ENCODE assay signal across 8 mouse cellular contexts in genomic region chrX:12127799-12128164, GRCm38 (mm10). TPM values are rescaled to one million over a fixed set of nuclear protein-coding genes. Genes with fewer than 3 reads are reported as not detected.
DNase-seq lines count a peak whose midpoint lies in the region; ATAC-seq and TF ChIP-seq lines count a peak whose summit lies in the region.

No protein-coding gene starts in this region.

- WGBS in thymus, adult 2 months, result 1% methylated on average over 33 of the region's 37 CpGs
- 1% methylated on average over 26 of the region's 37 CpGs for WGBS in limb, embryonic 13.5 days
- WGBS in stomach, embryonic 15.5 days, result 0% methylated on average over 37 of the region's 37 CpGs

- H3K27ac ChIP-seq in thymus, adult 2 months (ENCODE audit: control insufficient read depth, insufficient read depth, low read length), result no peak overlapping the region
- H3K27ac ChIP-seq in limb, embryonic 13.5 days, result peak overlapping the region; percentile 91
- peak overlapping the region; percentile 86 for H3K27ac ChIP-seq in stomach, embryonic 15.5 days

- TF ChIP-seq CTCF in thymus, adult 2 months (IDR thresholded peaks at IDR 0.05; ENCODE audit: borderline replicate concordance, control insufficient read depth, extremely low read depth, insufficient read depth, low read length, poor library complexity), result no peak

- no peaks in the 10 kb centered on the region for H3K9me3 ChIP-seq in erythroblast, embryonic 14.5 days (ENCODE audit: control insufficient read depth, low read length)
- H3K9me3 ChIP-seq in limb, embryonic 13.5 days, result no peaks in the 10 kb centered on the region
- no peaks in the 10 kb centered on the region for H3K9me3 ChIP-seq in stomach, embryonic 15.5 days

- H3K9ac ChIP-seq in limb, embryonic 13.5 days, result peak overlapping the region; percentile 73
- H3K9ac ChIP-seq in stomach, embryonic 15.5 days, result peak overlapping the region; percentile 39; the same call in 1 of the 2 replicates

- no peaks in the 10 kb centered on the region for H3K4me1 ChIP-seq in erythroblast, embryonic 14.5 days (ENCODE audit: control insufficient read depth)
- H3K4me1 ChIP-seq in thymus, adult 2 months (replicated peaks; ENCODE audit: control insufficient read depth, insufficient read depth, low read length), result peaks cover 51% of the 10 kb centered on the region
- H3K4me1 ChIP-seq in limb, embryonic 13.5 days, result peaks cover 66% of the 10 kb centered on the region
- peaks cover 11% of the 10 kb centered on the region for H3K4me1 ChIP-seq in stomach, embryonic 15.5 days

- peak overlapping the region; percentile 68 for H3K4me2 ChIP-seq in limb, embryonic 13.5 days (replicated peaks)
- H3K4me2 ChIP-seq in stomach, embryonic 15.5 days, result peak overlapping the region; percentile 60

- H3K27me3 ChIP-seq in erythroblast, embryonic 14.5 days (ENCODE audit: control insufficient read depth), result peaks cover 97% of the 10 kb centered on the region
- no peaks in the 10 kb centered on the region for H3K27me3 ChIP-seq in thymus, adult 2 months (ENCODE audit: control insufficient read depth, insufficient read depth, low read length)
- peaks cover 95% of the 10 kb centered on the region for H3K27me3 ChIP-seq in limb, embryonic 13.5 days
- H3K27me3 ChIP-seq in stomach, embryonic 15.5 days (replicated peaks), result peaks cover 46% of the 10 kb centered on the region

- peak overlapping the region; percentile 23 for H3K4me3 ChIP-seq in erythroblast, embryonic 14.5 days (replicated peaks)
- H3K4me3 ChIP-seq in thymus, adult 2 months (ENCODE audit: control insufficient read depth, insufficient read depth, low read length), result peak overlapping the region; percentile 50
- peak overlapping the region; percentile 57 for H3K4me3 ChIP-seq in limb, embryonic 13.5 days
- peak overlapping the region; percentile 58 for H3K4me3 ChIP-seq in stomach, embryonic 15.5 days (replicated peaks)

- no peak for ATAC-seq in erythroblast, adult 5-6 weeks (replicated peaks; ENCODE audit: low FRiP score, poor library complexity, severe bottlenecking)
- no peak for ATAC-seq in limb, embryonic 13.5 days (ENCODE audit: low FRiP score, low read depth)
- ATAC-seq in stomach, embryonic 15.5 days (ENCODE audit: insufficient read depth, low FRiP score, low read depth), result no peak

- TF ChIP-seq POLR2A in thymus, adult 2 months (IDR thresholded peaks at IDR 0.05; ENCODE audit: control insufficient read depth, extremely low read depth, insufficient read depth, low read length, poor library complexity), result no peak

- no peaks in the 10 kb centered on the region for H3K36me3 ChIP-seq in erythroblast, embryonic 14.5 days (ENCODE audit: control insufficient read depth)
- H3K36me3 ChIP-seq in thymus, adult 2 months (ENCODE audit: control insufficient read depth, insufficient read depth, low read length), result no peaks in the 10 kb centered on the region
- no peaks in the 10 kb centered on the region for H3K36me3 ChIP-seq in limb, embryonic 13.5 days
- no peaks in the 10 kb centered on the region for H3K36me3 ChIP-seq in stomach, embryonic 15.5 days

- DNase-seq in thymus, adult 2 months, result no peak
- DNase-seq in thymus, postnatal 36 days, result no peak
- no peak for DNase-seq in ovary, postnatal 10 days (ENCODE audit: low spot score)
- DNase-seq in adrenal gland, adult 2 months, result no peak

RNA-seq across cellular contexts. Expression of gene Bcor, which starts 32.4 kb away (rescaled TPM):
- 0.63 and 0.66 TPM in 2 replicates for polyA plus RNA-seq in erythroblast, embryonic 14.5 days (2012)
- total RNA-seq in erythroblast, adult 5-6 weeks (2015; ENCODE audit: low replicate concordance), result 11.0 and 11.9 TPM in 2 replicates
- 8.7 and 9.8 TPM in 2 replicates for total RNA-seq in erythroblast, adult 5-6 weeks (2017; ENCODE audit: low replicate concordance)
- polyA plus RNA-seq in thymus, adult 2 months (2012; rRNA removed), result 30.6 and 37.7 TPM in 2 replicates
- polyA plus RNA-seq in limb, embryonic 13.5 days (2015; fragmentation: Nextera tagmentation; extraction: Ambion mirVana), result 16.8 and 17.8 TPM in 2 replicates
- polyA plus RNA-seq in stomach, embryonic 15.5 days (2015; fragmentation: Nextera tagmentation; extraction: Ambion mirVana), result 13.1 and 14.0 TPM in 2 replicates
- total RNA-seq in adrenal gland, adult 2 months (2021), result 10 to 100 TPM; 11.8 to 16.9 TPM
- 7.5 and 9.3 TPM in 2 replicates for polyA plus RNA-seq in adrenal gland, adult 2 months (2012; rRNA removed)
